Mouse (Mus musculus) embryo, embryonic 9.5 days (tissue): ENCODE results near the gene Adcy7.

Source experiments
- DNase-seq: peaks from one replicate; pipeline ENCODE4 v3.0.0-alpha.2; 2017; ENCODE audit errors: extremely low spot score

The Adcy7 gene

GRCm38 (mm10) chr8:88299907-88300603 is 27.9 kb downstream of the Adcy7 start:
- DNase-seq = no peak

GRCm38 (mm10) chr8:88301589-88302437 is 29.6 kb downstream of the Adcy7 start:
- no peak for DNase-seq

GRCm38 (mm10) chr8:88305814-88306213 is 33.6 kb downstream of the Adcy7 start:
- no peak for DNase-seq

GRCm38 (mm10) chr8:88306511-88306910 is 34.3 kb downstream of the Adcy7 start:
- no peak for DNase-seq

- no peak for DNase-seq
Measured at GRCm38 (mm10) chr8:88307736-88308135, 35.5 kb downstream of the Adcy7 start.

- DNase-seq = no peak
Measured at GRCm38 (mm10) chr8:88309274-88309873, 37.2 kb downstream of the Adcy7 start.

GRCm38 (mm10) chr8:88309881-88310280 is 37.7 kb downstream of the Adcy7 start:
- DNase-seq = no peak

GRCm38 (mm10) chr8:88310286-88310685 is 38.1 kb downstream of the Adcy7 start:
- DNase-seq = no peak

GRCm38 (mm10) chr8:88312966-88313365 is 40.8 kb downstream of the Adcy7 start:
- DNase-seq = no peak

GRCm38 (mm10) chr8:88313991-88314390 is 41.8 kb downstream of the Adcy7 start:
- DNase-seq = no peak

GRCm38 (mm10) chr8:88315302-88315701 is 43.1 kb downstream of the Adcy7 start:
- DNase-seq = no peak

- no peak for DNase-seq
Measured at GRCm38 (mm10) chr8:88316139-88316931, 44.1 kb downstream of the Adcy7 start.

GRCm38 (mm10) chr8:88317341-88317740 is 45.1 kb downstream of the Adcy7 start:
- no peak for DNase-seq

GRCm38 (mm10) chr8:88318151-88318550 is 45.9 kb downstream of the Adcy7 start:
- DNase-seq = no peak

- DNase-seq = no peak
Measured at GRCm38 (mm10) chr8:88320134-88320533, 47.9 kb downstream of the Adcy7 start.

- DNase-seq = no peak
Measured at GRCm38 (mm10) chr8:88321387-88321786, 49.2 kb downstream of the Adcy7 start.

- DNase-seq = no peak
Measured at GRCm38 (mm10) chr8:88323523-88323922, 51.3 kb downstream of the Adcy7 start.

GRCm38 (mm10) chr8:88324760-88325159 is 52.6 kb downstream of the Adcy7 start:
- DNase-seq = no peak

- no peak for DNase-seq
Measured at GRCm38 (mm10) chr8:88325251-88325650, 53.0 kb downstream of the Adcy7 start.

- DNase-seq = no peak
Measured at GRCm38 (mm10) chr8:88325795-88326194, 53.6 kb downstream of the Adcy7 start.

GRCm38 (mm10) chr8:88326328-88326727 is 54.1 kb downstream of the Adcy7 start:
- DNase-seq = no peak

GRCm38 (mm10) chr8:88328689-88329088 is 56.5 kb downstream of the Adcy7 start:
- DNase-seq = no peak
